Mouse (Mus musculus): ENCODE measurements around the gene Plcl2. TPM values are rescaled to one million over a fixed set of nuclear protein-coding genes. Genes with fewer than 3 reads are reported as not detected.

Plcl2 gene
- 2.4 and 3.7 TPM in 2 replicates for polyA plus RNA-seq (2012; rRNA removed)

- DNase-seq (ENCODE audit: low spot score): peak; percentile 40
Observed at GRCm38 (mm10) chr17:50509251-50510104, at the start of gene Plcl2. Gene Plcl2, plus strand, starts transcription at chr17:50509403.

- DNase-seq (ENCODE audit: low spot score): no peak
Observed at GRCm38 (mm10) chr17:50460301-50460700, 48.9 kb upstream of the Plcl2 start.

- no peak for DNase-seq (ENCODE audit: low spot score)
Observed at GRCm38 (mm10) chr17:50467438-50467837, 41.8 kb upstream of the Plcl2 start.

- DNase-seq (ENCODE audit: low spot score): no peak
Observed at GRCm38 (mm10) chr17:50469126-50469525, 40.1 kb upstream of the Plcl2 start.

- DNase-seq (ENCODE audit: low spot score): no peak
Observed at GRCm38 (mm10) chr17:50469543-50470431, 39.4 kb upstream of the Plcl2 start.

- no peak for DNase-seq (ENCODE audit: low spot score)
Observed at GRCm38 (mm10) chr17:50470432-50471078, 38.6 kb upstream of the Plcl2 start.

- no peak for DNase-seq (ENCODE audit: low spot score)
Observed at GRCm38 (mm10) chr17:50471230-50471629, 38.0 kb upstream of the Plcl2 start.

GRCm38 (mm10) chr17:50477277-50477676 lies 31.9 kb upstream of the Plcl2 start:
- no peak for DNase-seq (ENCODE audit: low spot score)

GRCm38 (mm10) chr17:50480867-50481266 lies 28.3 kb upstream of the Plcl2 start:
- DNase-seq (ENCODE audit: low spot score): no peak

GRCm38 (mm10) chr17:50483700-50484099 lies 25.5 kb upstream of the Plcl2 start:
- DNase-seq (ENCODE audit: low spot score): no peak

GRCm38 (mm10) chr17:50484981-50485380 lies 24.2 kb upstream of the Plcl2 start:
- no peak for DNase-seq (ENCODE audit: low spot score)

GRCm38 (mm10) chr17:50487058-50487618 lies 22.1 kb upstream of the Plcl2 start:
- DNase-seq (ENCODE audit: low spot score): no peak

GRCm38 (mm10) chr17:50487670-50488069 lies 21.5 kb upstream of the Plcl2 start:
- DNase-seq (ENCODE audit: low spot score): no peak

GRCm38 (mm10) chr17:50488406-50488805 lies 20.8 kb upstream of the Plcl2 start:
- DNase-seq (ENCODE audit: low spot score): no peak

GRCm38 (mm10) chr17:50488895-50489294 lies 20.3 kb upstream of the Plcl2 start:
- DNase-seq (ENCODE audit: low spot score): no peak

GRCm38 (mm10) chr17:50490644-50491430 lies 18.4 kb upstream of the Plcl2 start:
- no peak for DNase-seq (ENCODE audit: low spot score)

- DNase-seq (ENCODE audit: low spot score): no peak
Observed at GRCm38 (mm10) chr17:50491496-50491895, 17.7 kb upstream of the Plcl2 start.

- no peak for DNase-seq (ENCODE audit: low spot score)
Observed at GRCm38 (mm10) chr17:50495216-50495889, 13.8 kb upstream of the Plcl2 start.

GRCm38 (mm10) chr17:50498062-50498697 lies 11.0 kb upstream of the Plcl2 start:
- no peak for DNase-seq (ENCODE audit: low spot score)

All from urinary bladder, adult 2 months (tissue).